Mouse (Mus musculus) testis, adult 2 months (tissue): ENCODE measurements around the gene Atp6v1e2.

ENCODE experiments used
- CTCF ChIP-seq: fragments of 200-500 bp; IDR thresholded peaks from 2 replicates; pipeline ENCODE4 v1.5.1; 2012; ENCODE audit warnings: low read depth, mild to moderate bottlenecking, inconsistent platforms, low read length, moderate library complexity; ENCODE audit not compliant: control insufficient read depth, insufficient read depth, insufficient replicate concordance
- POLR2A ChIP-seq: fragments of 200-500 bp; IDR thresholded peaks from 2 replicates; pipeline ENCODE4 v1.6.1; 2012; ENCODE audit warnings: low read depth, mild to moderate bottlenecking, inconsistent platforms, low read length, moderate library complexity; ENCODE audit not compliant: control insufficient read depth

DNA sequence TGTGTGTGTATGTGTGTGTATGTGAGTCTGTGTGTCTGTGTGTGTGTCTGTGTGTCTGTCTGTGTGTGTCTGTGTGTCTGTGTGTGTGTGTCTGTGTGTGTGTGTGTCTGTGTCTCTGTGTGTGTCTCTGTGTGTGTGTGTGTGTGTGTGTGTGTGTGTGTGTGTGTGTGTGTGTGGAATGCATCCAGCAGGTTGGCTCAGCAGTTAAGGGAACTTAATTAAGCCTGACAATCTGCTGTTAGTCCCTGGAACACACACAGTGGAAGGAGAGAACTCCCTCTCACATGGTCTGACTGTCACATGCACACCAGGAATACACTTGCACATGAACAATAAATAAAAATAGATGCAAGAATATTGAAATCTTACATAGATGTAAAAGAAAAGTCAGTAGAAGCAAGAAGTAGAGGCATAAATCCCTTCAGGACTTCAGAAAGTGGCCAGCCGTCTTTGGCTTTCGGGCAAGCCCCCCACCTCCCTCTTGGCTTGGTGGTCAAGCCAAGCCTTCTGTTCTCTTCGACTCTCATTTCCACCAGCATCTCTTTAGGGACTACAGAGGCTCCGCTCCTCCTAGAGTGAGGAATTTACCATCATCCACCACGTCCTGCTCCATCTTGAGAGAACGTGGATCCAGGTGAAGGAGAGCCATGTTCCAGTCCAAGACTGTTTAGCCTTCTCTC, 50.1 kb downstream of the Atp6v1e2 start:
- TF ChIP-seq POLR2A: no peak
- TF ChIP-seq CTCF: no peak
